Mouse (Mus musculus) myocyte (in vitro differentiated cells): Measurements from ENCODE around the gene B3galt4.

Experiments used
- POLR2A ChIP-seq: IDR thresholded peaks from one replicate; pipeline ENCODE4 v1.6.1; 2011; ENCODE audit warnings: low read depth, mild to moderate bottlenecking, control low read depth, moderate library complexity; ENCODE audit not compliant: insufficient read length
- USF1 ChIP-seq: IDR thresholded peaks from one replicate; pipeline ENCODE4 v1.6.1; 2011; ENCODE audit warnings: low read depth, mild to moderate bottlenecking, control low read depth, moderate library complexity

- TF ChIP-seq USF1 (no peak), POLR2A (no peak)
These were observed 26.7 kb upstream of the B3galt4 start for GRCm38 (mm10) chr17:33977861-33978557.
